Mouse (Mus musculus) ES-E14 (cell line): Measurements from ENCODE around the gene Abcf1. TPM values are rescaled to one million over a fixed set of nuclear protein-coding genes. Genes with fewer than 3 reads are reported as not detected.

Experiments used
- DNase-seq: peaks from one replicate; pipeline ENCODE4 v3.0.0-alpha.2; 2013; ENCODE audit warnings: low read depth, low spot score
- H3K27ac ChIP-seq: 2 replicates; pipeline ENCODE4 v1.5.1; 2012; ENCODE audit warnings: low read depth, mild to moderate bottlenecking, low read length, moderate library complexity, mixed read lengths; ENCODE audit not compliant: poor library complexity, insufficient read depth, severe bottlenecking
- H3K36me3 ChIP-seq: 2 replicates; pipeline ENCODE4 v1.6.1; 2012; ENCODE audit warnings: mild to moderate bottlenecking, low read length, moderate library complexity, mixed read lengths; ENCODE audit not compliant: control insufficient read depth, poor library complexity, insufficient read depth, severe bottlenecking
- H3K4me1 ChIP-seq, 2 experiments: fragments of 150-350 bp in 1 of 2; sonication (generic) in 1 of 2; 2 replicates each; pipeline ENCODE4 v1.6.1; 2012; ENCODE audit warnings: low read length in 2 of 2, mild to moderate bottlenecking in 1 of 2, mixed read lengths in 1 of 2; ENCODE audit not compliant: control insufficient read depth in 2 of 2, insufficient read depth in 2 of 2, poor library complexity in 1 of 2
- H3K4me3 ChIP-seq, 2 experiments: fragments of 150-350 bp in 1 of 2; sonication (generic) in 1 of 2; 2 replicates each; pipeline ENCODE4 v1.5.1; 2012; ENCODE audit warnings: low read length in 2 of 2, low read depth in 1 of 2, mild to moderate bottlenecking in 1 of 2, mixed read lengths in 1 of 2; ENCODE audit not compliant: insufficient read depth in 1 of 2, poor library complexity in 1 of 2, severe bottlenecking in 1 of 2
- H3K9ac ChIP-seq: 2 replicates; pipeline ENCODE4 v1.6.1; 2012; ENCODE audit warnings: low read depth, mild to moderate bottlenecking, low read length, mixed read lengths; ENCODE audit not compliant: poor library complexity, insufficient read depth, severe bottlenecking
- H3K9me3 ChIP-seq: fragments of 150-350 bp; sonication (generic); 2 replicates; pipeline ENCODE4 v1.6.1; 2012; ENCODE audit warnings: low read depth, mild to moderate bottlenecking, low read length; ENCODE audit not compliant: control insufficient read depth, insufficient read depth
- CHD2 ChIP-seq: IDR thresholded peaks from 2 replicates; pipeline ENCODE4 v1.6.1; 2014; ENCODE audit warnings: mild to moderate bottlenecking, low read depth, low read length, inconsistent platforms
- HCFC1 ChIP-seq: IDR thresholded peaks from 2 replicates; pipeline ENCODE4 v1.6.1; 2012; ENCODE audit warnings: low read length, inconsistent platforms, borderline replicate concordance; ENCODE audit not compliant: insufficient read depth
- MAFK ChIP-seq: IDR thresholded peaks from 2 replicates; pipeline ENCODE4 v1.6.1; 2014; ENCODE audit warnings: mild to moderate bottlenecking, low read depth, low read length, inconsistent platforms; ENCODE audit not compliant: insufficient read depth
- ZC3H11A ChIP-seq: IDR thresholded peaks from 2 replicates; pipeline ENCODE4 v1.6.1; 2012; ENCODE audit warnings: low read depth, mild to moderate bottlenecking, inconsistent platforms, low read length, borderline replicate concordance
- ZNF384 ChIP-seq: IDR thresholded peaks from 2 replicates; pipeline ENCODE4 v1.6.1; 2012; ENCODE audit warnings: low read depth, low read length, inconsistent platforms
- in situ Hi-C, 2 experiments: fragments of 600-800 bp; cut with MboI; formaldehyde crosslinking; loops; one replicate each; pipeline ENCODE4 v1.15.1; 2025; ENCODE audit warnings: low sequenced_read_pairs in 2 of 2, inconsistent platforms in 1 of 2; ENCODE audit not compliant: unreplicated experiment in 2 of 2
- total RNA-seq: library from RNA; depleted of rRNA; stranded (reverse); fragments of 300-350 nt; gene quantifications from 2 replicates; pipeline ENCODE4 v1.2.3, GENCODE M21; 2012

Abcf1 gene
- total RNA-seq, 1 experiment, result 117 TPM

- Histone ChIP-seq H3K27ac (no peak overlapping the region), H3K9ac (no peak overlapping the region), H3K36me3 (no peaks in the 10 kb centered on the region), H3K4me3 (no peak overlapping the region), H3K9me3 (no peaks in the 10 kb centered on the region), H3K4me1 (peaks cover 5 to 14% of the 10 kb centered on the region in 2 experiments)
- in situ Hi-C loops, result loop anchor here (10.0 to 25.0 kb wide), 2 partner anchors 113 to 115 kb away; partner anchors contain the start of gene Gm19684 (in 1 of the 2)
- no peak for DNase-seq
- no peak for TF ChIP-seq ZC3H11A
- no peak for TF ChIP-seq CHD2
- TF ChIP-seq MAFK, result no peak
- TF ChIP-seq ZNF384, result no peak
- no peak for TF ChIP-seq HCFC1
These were observed 29.8 kb upstream of the Abcf1 start for GRCm38 (mm10) chr17:35999356-35999755.

GRCm38 (mm10) chr17:35998545-35999305 is 29.2 kb upstream of the Abcf1 start:
- H3K36me3 ChIP-seq, result no peaks in the 10 kb centered on the region
- no peak overlapping the region for H3K9ac ChIP-seq
- TF ChIP-seq HCFC1, result no peak
- no peak for TF ChIP-seq ZC3H11A
- no peak for TF ChIP-seq MAFK
- no peak for TF ChIP-seq CHD2
- TF ChIP-seq ZNF384, result no peak
- H3K27ac ChIP-seq, result no peak overlapping the region
- H3K4me1 ChIP-seq, result peaks cover 5 to 14% of the 10 kb centered on the region in 2 experiments
- DNase-seq, result no peak
- no peak overlapping the region for H3K4me3 ChIP-seq
- no peaks in the 10 kb centered on the region for H3K9me3 ChIP-seq
- in situ Hi-C loops, result loop anchor here (10.0 to 25.0 kb wide), 2 partner anchors 114 to 116 kb away; partner anchors contain the start of gene Gm19684 (in 1 of the 2)

GRCm38 (mm10) chr17:35997713-35998510 is 28.4 kb upstream of the Abcf1 start:
- Histone ChIP-seq H3K9ac (no peak overlapping the region), H3K9me3 (no peaks in the 10 kb centered on the region), H3K4me1 (peaks cover 5 to 12% of the 10 kb centered on the region in 2 experiments), H3K4me3 (peak overlapping the region in 1 of 2 experiments; percentile 28; a peak in 1 of 4 replicates), H3K27ac (no peak overlapping the region), H3K36me3 (no peaks in the 10 kb centered on the region)
- TF ChIP-seq HCFC1 (no peak), CHD2 (no peak), MAFK (no peak), ZNF384 (no peak), ZC3H11A (no peak)
- in situ Hi-C loops, result loop anchor here (10.0 to 25.0 kb wide), 2 partner anchors 114 to 117 kb away; partner anchors contain the start of gene Gm19684 (in 1 of the 2)
- no peak for DNase-seq

- Histone ChIP-seq H3K4me3 (no peak overlapping the region), H3K36me3 (no peaks in the 10 kb centered on the region), H3K9me3 (no peaks in the 10 kb centered on the region), H3K27ac (no peak overlapping the region), H3K4me1 (peaks cover 5 to 13% of the 10 kb centered on the region in 2 experiments), H3K9ac (no peak overlapping the region)
- peak; percentile 100 for DNase-seq
- in situ Hi-C loops, result loop anchor here (10.0 to 25.0 kb wide), 2 partner anchors 115 to 118 kb away; partner anchors contain the start of gene Gm19684 (in 1 of the 2)
- TF ChIP-seq MAFK, result no peak
- TF ChIP-seq CHD2, result no peak
- peak; percentile 61; the same call in 1 of the 2 replicates for TF ChIP-seq HCFC1
- TF ChIP-seq ZNF384, result 0 out of 2 replicates have a peak, but pooled peaks have one; percentile 42
- TF ChIP-seq ZC3H11A, result peak; percentile 68; the same call in 1 of the 2 replicates
These were observed 27.4 kb upstream of the Abcf1 start for GRCm38 (mm10) chr17:35996949-35997348.
